ENCODE assay signal across 11 mouse cellular contexts in genomic region chr10:17367430-17367829, GRCm38 (mm10).
A peak's percentile ranks its signal among the peaks of the same experiment; 100 is the strongest.
DNase-seq lines count a peak whose midpoint lies in the region; ATAC-seq lines count a peak whose summit lies in the region.
"Had no signal": no experiment of that assay in that cellular context is flagged by ENCODE, and none has a peak within 500 bp of the region (broad histone marks: within the 10 kb centered on the region; RNA-seq: fewer than 3 reads in every experiment).

No protein-coding gene starts in this region.

- H3K9me3 ChIP-seq in heart, embryonic 12.5 days (replicated peaks), result no peaks in the 10 kb centered on the region
- H3K9me3 ChIP-seq in neural tube, embryonic 13.5 days, result no peaks in the 10 kb centered on the region
- H3K9me3 ChIP-seq: intestine, embryonic 15.5 days; neural tube, embryonic 12.5 days had no signal

- no peaks in the 10 kb centered on the region for H3K36me3 ChIP-seq in heart, embryonic 12.5 days
- no peaks in the 10 kb centered on the region for H3K36me3 ChIP-seq in neural tube, embryonic 13.5 days
- H3K36me3 ChIP-seq: intestine, embryonic 15.5 days; neural tube, embryonic 12.5 days had no signal

- no peak overlapping the region for H3K4me2 ChIP-seq in heart, embryonic 12.5 days
- H3K4me2 ChIP-seq in neural tube, embryonic 13.5 days, result no peak overlapping the region
- H3K4me2 ChIP-seq: intestine, embryonic 15.5 days; neural tube, embryonic 12.5 days had no signal

- H3K4me3 ChIP-seq in heart, embryonic 12.5 days, result no peak overlapping the region
- no peak overlapping the region for H3K4me3 ChIP-seq in neural tube, embryonic 13.5 days
- H3K4me3 ChIP-seq: intestine, embryonic 15.5 days; left cerebral cortex, adult 2 months; neural tube, embryonic 12.5 days had no signal

- ATAC-seq in heart, embryonic 12.5 days (ENCODE audit: insufficient number of reproducible peaks, low FRiP score), result no peak
- ATAC-seq in neural tube, embryonic 13.5 days (ENCODE audit: low read depth), result no peak

- 0 out of 2 replicates have a peak, but pooled peaks cover 4% of the 10 kb centered on the region for H3K4me1 ChIP-seq in heart, embryonic 12.5 days (replicated peaks)
- peaks cover 13% of the 10 kb centered on the region for H3K4me1 ChIP-seq in neural tube, embryonic 13.5 days (replicated peaks)
- H3K4me1 ChIP-seq: intestine, embryonic 15.5 days; neural tube, embryonic 12.5 days had no signal

- H3K9ac ChIP-seq in heart, embryonic 12.5 days, result no peak overlapping the region
- H3K9ac ChIP-seq in neural tube, embryonic 13.5 days, result no peak overlapping the region
- H3K9ac ChIP-seq: intestine, embryonic 15.5 days; neural tube, embryonic 12.5 days had no signal

- peak overlapping the region; percentile 73 for H3K27ac ChIP-seq in heart, embryonic 12.5 days (ENCODE audit: poor library complexity, severe bottlenecking)
- H3K27ac ChIP-seq in neural tube, embryonic 13.5 days (replicated peaks), result 0 out of 2 replicates have a peak overlapping the region, but pooled peaks have one; percentile 29
- H3K27ac ChIP-seq: intestine, embryonic 15.5 days; left cerebral cortex, adult 2 months; neural tube, embryonic 12.5 days had no signal

- H3K27me3 ChIP-seq in heart, embryonic 12.5 days (replicated peaks), result no peaks in the 10 kb centered on the region
- H3K27me3 ChIP-seq in neural tube, embryonic 13.5 days, result no peaks in the 10 kb centered on the region
- H3K27me3 ChIP-seq: intestine, embryonic 15.5 days; neural tube, embryonic 12.5 days had no signal

- DNase-seq in cerebellum, adult 9-10 months, result peak; percentile 5
- no peak for DNase-seq in cerebellum, adult 11 months
- no peak for DNase-seq in heart, adult 9 months (ENCODE audit: low spot score in 2 of 2)
- no peak for DNase-seq in neural tube, embryonic 10.5 days (ENCODE audit: extremely low spot score, low spot score)
- no peak for DNase-seq in thymus, postnatal 25 days
- DNase-seq in adrenal gland, adult 18-20 months (ENCODE audit: low spot score in 2 of 2), result no peak
